Mouse (Mus musculus): ENCODE measurements around the gene Arhgap25. TPM values are rescaled to one million over a fixed set of nuclear protein-coding genes. Genes with fewer than 3 reads are reported as not detected.

Gene Arhgap25
- polyA plus RNA-seq, 1 experiment from 2014 or later = 4.4 TPM

- WGBS = 73% methylated on average over 11 of the region's 11 CpGs
- no peak for ATAC-seq (ENCODE audit: insufficient number of reproducible peaks, insufficient read depth, low FRiP score, low read depth)
- Histone ChIP-seq H3K4me2 (replicated peaks; ENCODE audit: low read depth, low read length) (no peak overlapping the region), H3K9ac (replicated peaks; ENCODE audit: low read depth, low read length) (no peak overlapping the region), H3K36me3 (ENCODE audit: control insufficient read depth, insufficient read depth, low read length) (no peaks in the 10 kb centered on the region), H3K27me3 (ENCODE audit: control insufficient read depth, insufficient read depth, low read length) (no peaks in the 10 kb centered on the region), H3K4me3 (ENCODE audit: low read depth, low read length) (no peak overlapping the region), H3K27ac (ENCODE audit: low read length) (no peak overlapping the region), H3K9me3 (ENCODE audit: control insufficient read depth, low read depth, low read length) (no peaks in the 10 kb centered on the region), H3K4me1 (ENCODE audit: control insufficient read depth, insufficient read depth, low read length) (no peaks in the 10 kb centered on the region)
These were observed 13.2 kb downstream of the Arhgap25 start for GRCm38 (mm10) chr6:87519809-87520208.

GRCm38 (mm10) chr6:87518622-87519021 is 14.4 kb downstream of the Arhgap25 start:
- Histone ChIP-seq H3K27ac (ENCODE audit: low read length) (no peak overlapping the region), H3K27me3 (ENCODE audit: control insufficient read depth, insufficient read depth, low read length) (no peaks in the 10 kb centered on the region), H3K9ac (replicated peaks; ENCODE audit: low read depth, low read length) (no peak overlapping the region), H3K4me1 (ENCODE audit: control insufficient read depth, insufficient read depth, low read length) (no peaks in the 10 kb centered on the region), H3K36me3 (ENCODE audit: control insufficient read depth, insufficient read depth, low read length) (no peaks in the 10 kb centered on the region), H3K4me2 (replicated peaks; ENCODE audit: low read depth, low read length) (no peak overlapping the region), H3K9me3 (ENCODE audit: control insufficient read depth, low read depth, low read length) (no peaks in the 10 kb centered on the region), H3K4me3 (ENCODE audit: low read depth, low read length) (no peak overlapping the region)
- WGBS = 93% methylated on average over 10 of the region's 10 CpGs
- ATAC-seq (ENCODE audit: insufficient number of reproducible peaks, insufficient read depth, low FRiP score, low read depth) = no peak

DNA sequence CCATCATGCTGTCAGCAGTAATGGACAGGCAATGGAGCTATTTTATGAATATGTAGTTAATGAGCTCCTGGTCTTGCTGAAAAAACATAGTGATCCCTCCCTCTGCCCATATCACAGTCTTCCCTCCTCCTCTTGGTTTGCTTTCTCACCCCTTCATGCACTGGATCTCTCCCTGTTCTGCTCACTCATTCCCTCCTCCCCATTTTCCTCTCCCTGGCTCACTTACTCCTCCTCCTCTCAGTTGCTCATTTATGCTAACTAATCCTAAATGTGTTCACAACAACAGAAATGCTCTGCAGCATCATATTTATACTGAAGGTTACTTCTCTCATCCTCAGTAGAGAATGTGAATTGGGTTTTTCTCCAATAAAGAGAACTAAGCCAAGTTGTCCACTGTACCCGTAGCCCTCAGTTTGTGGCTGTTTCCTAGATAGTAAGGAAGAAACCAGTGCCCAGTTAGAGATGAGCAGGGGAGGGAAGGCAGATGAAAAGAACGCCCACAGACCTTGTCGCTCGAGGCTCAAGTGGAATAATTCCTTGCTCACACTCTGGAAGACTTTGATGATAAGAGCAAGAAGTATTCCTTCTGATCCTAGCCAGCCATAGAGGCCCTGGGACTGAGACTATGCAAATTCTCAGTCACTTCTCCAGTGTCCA is 15.2 kb downstream of the Arhgap25 start:
- Histone ChIP-seq H3K9me3 (ENCODE audit: control insufficient read depth, low read depth, low read length) (no peaks in the 10 kb centered on the region), H3K4me1 (ENCODE audit: control insufficient read depth, insufficient read depth, low read length) (no peaks in the 10 kb centered on the region), H3K36me3 (ENCODE audit: control insufficient read depth, insufficient read depth, low read length) (no peaks in the 10 kb centered on the region), H3K4me2 (replicated peaks; ENCODE audit: low read depth, low read length) (no peak overlapping the region), H3K27ac (ENCODE audit: low read length) (no peak overlapping the region), H3K27me3 (ENCODE audit: control insufficient read depth, insufficient read depth, low read length) (no peaks in the 10 kb centered on the region), H3K4me3 (ENCODE audit: low read depth, low read length) (no peak overlapping the region), H3K9ac (replicated peaks; ENCODE audit: low read depth, low read length) (no peak overlapping the region)
- ATAC-seq (ENCODE audit: insufficient number of reproducible peaks, insufficient read depth, low FRiP score, low read depth) = no peak
- 87% methylated on average over 4 of the region's 4 CpGs for WGBS

DNA sequence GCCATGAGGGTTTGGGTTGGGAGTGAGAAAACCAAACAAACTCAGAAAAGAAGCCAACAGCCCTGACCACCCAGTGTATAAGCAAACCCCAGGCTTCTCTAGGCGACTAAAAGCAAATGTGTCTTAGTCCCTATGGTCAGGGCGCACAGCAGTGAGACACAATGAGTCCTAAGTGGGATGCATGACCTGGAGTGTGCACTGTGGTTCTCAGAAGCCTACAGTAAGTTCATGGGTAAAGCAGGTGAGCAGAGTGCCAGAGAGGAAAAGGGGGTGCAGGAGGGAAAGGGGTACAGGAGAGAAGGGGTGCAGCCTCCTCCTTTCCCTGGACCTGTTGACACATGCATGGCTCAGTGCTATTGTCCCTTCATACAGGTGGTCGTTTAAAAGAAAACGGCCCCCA is 18.7 kb downstream of the Arhgap25 start:
- Histone ChIP-seq H3K4me1 (ENCODE audit: control insufficient read depth, insufficient read depth, low read length) (no peaks in the 10 kb centered on the region), H3K4me2 (replicated peaks; ENCODE audit: low read depth, low read length) (no peak overlapping the region), H3K9ac (replicated peaks; ENCODE audit: low read depth, low read length) (no peak overlapping the region), H3K36me3 (ENCODE audit: control insufficient read depth, insufficient read depth, low read length) (no peaks in the 10 kb centered on the region), H3K4me3 (ENCODE audit: low read depth, low read length) (no peak overlapping the region), H3K9me3 (ENCODE audit: control insufficient read depth, low read depth, low read length) (no peaks in the 10 kb centered on the region), H3K27me3 (ENCODE audit: control insufficient read depth, insufficient read depth, low read length) (no peaks in the 10 kb centered on the region), H3K27ac (ENCODE audit: low read length) (no peak overlapping the region)
- ATAC-seq (ENCODE audit: insufficient number of reproducible peaks, insufficient read depth, low FRiP score, low read depth) = no peak
- WGBS = 87% methylated on average over 4 of the region's 4 CpGs

GRCm38 (mm10) chr6:87513046-87513767 is 19.9 kb downstream of the Arhgap25 start:
- Histone ChIP-seq H3K27me3 (ENCODE audit: control insufficient read depth, insufficient read depth, low read length) (no peaks in the 10 kb centered on the region), H3K9ac (replicated peaks; ENCODE audit: low read depth, low read length) (no peak overlapping the region), H3K9me3 (ENCODE audit: control insufficient read depth, low read depth, low read length) (no peaks in the 10 kb centered on the region), H3K4me2 (replicated peaks; ENCODE audit: low read depth, low read length) (no peak overlapping the region), H3K36me3 (ENCODE audit: control insufficient read depth, insufficient read depth, low read length) (no peaks in the 10 kb centered on the region), H3K27ac (ENCODE audit: low read length) (no peak overlapping the region), H3K4me3 (ENCODE audit: low read depth, low read length) (no peak overlapping the region), H3K4me1 (ENCODE audit: control insufficient read depth, insufficient read depth, low read length) (no peaks in the 10 kb centered on the region)
- ATAC-seq (ENCODE audit: insufficient number of reproducible peaks, insufficient read depth, low FRiP score, low read depth) = no peak
- WGBS = 71% methylated on average over 12 of the region's 12 CpGs

DNA sequence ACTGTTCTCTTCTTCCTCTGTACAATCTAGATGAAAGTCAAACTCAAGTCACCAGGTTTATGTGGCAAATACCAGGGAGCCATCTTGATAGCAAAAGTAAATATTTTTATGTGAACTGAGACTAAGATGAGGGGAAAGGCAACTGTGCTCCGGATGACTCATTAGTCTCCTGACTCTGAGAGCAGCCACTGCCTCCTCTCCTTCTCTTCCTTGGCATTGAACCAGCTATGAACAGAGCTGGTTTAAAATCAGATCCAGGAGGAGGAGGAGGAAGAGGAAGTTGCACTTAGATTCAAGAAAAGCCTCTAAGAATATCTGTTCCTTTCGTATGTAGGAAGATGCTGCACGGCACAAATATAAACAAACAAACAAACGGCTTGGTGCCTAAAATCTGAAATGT is 22.1 kb downstream of the Arhgap25 start:
- ATAC-seq (ENCODE audit: insufficient number of reproducible peaks, insufficient read depth, low FRiP score, low read depth) = no peak
- no peaks in the 10 kb centered on the region for H3K27me3 ChIP-seq (ENCODE audit: control insufficient read depth, insufficient read depth, low read length)
- no peak overlapping the region for H3K4me2 ChIP-seq (replicated peaks; ENCODE audit: low read depth, low read length)
- WGBS = 58% methylated on average over 4 of the region's 4 CpGs
- no peak overlapping the region for H3K9ac ChIP-seq (replicated peaks; ENCODE audit: low read depth, low read length)
- no peaks in the 10 kb centered on the region for H3K4me1 ChIP-seq (ENCODE audit: control insufficient read depth, insufficient read depth, low read length)
- no peaks in the 10 kb centered on the region; the same call in 1 of the 2 replicates for H3K9me3 ChIP-seq (ENCODE audit: control insufficient read depth, low read depth, low read length)
- no peak overlapping the region for H3K27ac ChIP-seq (ENCODE audit: low read length)
- no peak overlapping the region for H3K4me3 ChIP-seq (ENCODE audit: low read depth, low read length)
- H3K36me3 ChIP-seq (ENCODE audit: control insufficient read depth, insufficient read depth, low read length) = no peaks in the 10 kb centered on the region

GRCm38 (mm10) chr6:87509806-87510205 is 23.3 kb downstream of the Arhgap25 start:
- Histone ChIP-seq H3K9me3 (ENCODE audit: control insufficient read depth, low read depth, low read length) (no peaks in the 10 kb centered on the region; the same call in 1 of the 2 replicates), H3K4me1 (ENCODE audit: control insufficient read depth, insufficient read depth, low read length) (no peaks in the 10 kb centered on the region), H3K27ac (ENCODE audit: low read length) (no peak overlapping the region), H3K36me3 (ENCODE audit: control insufficient read depth, insufficient read depth, low read length) (no peaks in the 10 kb centered on the region), H3K9ac (replicated peaks; ENCODE audit: low read depth, low read length) (no peak overlapping the region), H3K4me3 (ENCODE audit: low read depth, low read length) (no peak overlapping the region), H3K27me3 (ENCODE audit: control insufficient read depth, insufficient read depth, low read length) (no peaks in the 10 kb centered on the region), H3K4me2 (replicated peaks; ENCODE audit: low read depth, low read length) (no peak overlapping the region)
- ATAC-seq (ENCODE audit: insufficient number of reproducible peaks, insufficient read depth, low FRiP score, low read depth) = no peak
- WGBS = 80% methylated on average over 2 of the region's 2 CpGs

- no peaks in the 10 kb centered on the region for H3K4me1 ChIP-seq (ENCODE audit: control insufficient read depth, insufficient read depth, low read length)
- WGBS = 66% methylated on average over 7 of the region's 7 CpGs
- no peak overlapping the region for H3K4me2 ChIP-seq (replicated peaks; ENCODE audit: low read depth, low read length)
- ATAC-seq (ENCODE audit: insufficient number of reproducible peaks, insufficient read depth, low FRiP score, low read depth) = no peak
- H3K27me3 ChIP-seq (ENCODE audit: control insufficient read depth, insufficient read depth, low read length) = no peaks in the 10 kb centered on the region
- H3K9me3 ChIP-seq (ENCODE audit: control insufficient read depth, low read depth, low read length) = no peaks in the 10 kb centered on the region; the same call in 1 of the 2 replicates
- no peak overlapping the region for H3K27ac ChIP-seq (ENCODE audit: low read length)
- no peak overlapping the region for H3K4me3 ChIP-seq (ENCODE audit: low read depth, low read length)
- H3K36me3 ChIP-seq (ENCODE audit: control insufficient read depth, insufficient read depth, low read length) = no peaks in the 10 kb centered on the region
- H3K9ac ChIP-seq (replicated peaks; ENCODE audit: low read depth, low read length) = no peak overlapping the region
These were observed 28.2 kb downstream of the Arhgap25 start for GRCm38 (mm10) chr6:87504875-87505274.
